Mouse (Mus musculus) thymus, postnatal 14 days (tissue): ENCODE results near the gene Tubgcp2.
A peak's percentile ranks its signal among the peaks of the same experiment; 100 is the strongest.

Experiments
- DNase-seq: peaks from one replicate; pipeline ENCODE4 v3.0.0; 2021

The Tubgcp2 gene

DNA sequence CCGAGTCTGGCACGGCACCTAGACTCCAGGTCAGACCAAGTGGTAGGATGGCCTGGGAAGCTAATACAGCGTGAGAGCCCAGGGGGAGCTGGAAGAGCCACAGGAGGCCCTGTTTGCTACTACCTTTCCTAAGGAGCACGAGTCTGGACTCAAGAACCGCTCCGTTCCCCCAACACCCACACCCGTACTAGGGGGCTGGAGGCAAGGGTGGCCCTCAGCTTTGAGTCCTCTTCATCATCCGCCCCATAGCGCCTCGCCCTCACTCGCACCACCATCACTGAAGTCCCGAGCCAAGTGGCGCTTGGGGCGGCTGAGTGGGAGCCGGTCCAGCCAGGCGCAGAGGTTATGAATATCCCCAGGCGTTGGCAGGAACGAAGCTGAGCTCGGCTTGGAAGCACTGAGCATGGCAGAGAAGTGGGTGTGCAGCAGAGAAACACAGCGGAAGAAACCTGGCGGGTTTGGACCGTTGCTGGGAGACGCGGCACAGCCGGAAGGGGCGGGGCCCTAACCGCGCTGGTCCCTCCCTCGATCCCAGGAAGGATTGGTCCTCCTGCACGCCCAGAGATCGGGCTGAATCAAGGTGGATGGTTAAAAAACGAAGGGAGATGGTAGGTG lies 58.1 kb downstream of the Tubgcp2 start, which contains the start of gene 6430531B16Rik:
Gene 6430531B16Rik, minus strand, starts transcription at position 478 of the 615 bp plus-strand sequence.
- DNase-seq, result peak; percentile 83

DNA sequence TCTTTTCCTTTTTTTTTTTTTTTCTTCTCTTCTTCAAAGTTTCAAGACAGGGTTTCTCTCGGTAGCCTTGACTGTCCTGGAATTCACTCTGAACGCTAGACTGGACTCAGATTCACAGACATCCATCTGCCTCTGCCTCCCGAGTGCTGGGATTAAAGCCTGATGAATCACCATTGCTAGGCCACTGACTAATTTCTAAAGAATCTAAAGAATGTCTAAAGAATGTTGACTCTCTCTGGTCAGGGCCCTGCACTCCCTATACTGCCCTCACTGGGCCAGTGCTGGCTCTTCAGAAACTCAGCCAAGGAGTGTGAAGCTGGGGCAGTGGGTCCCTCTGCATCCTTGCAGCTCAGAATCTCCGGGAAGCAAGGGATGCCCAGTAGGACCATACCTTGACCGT lies 61.0 kb downstream of the Tubgcp2 start:
- DNase-seq, result no peak

DNA sequence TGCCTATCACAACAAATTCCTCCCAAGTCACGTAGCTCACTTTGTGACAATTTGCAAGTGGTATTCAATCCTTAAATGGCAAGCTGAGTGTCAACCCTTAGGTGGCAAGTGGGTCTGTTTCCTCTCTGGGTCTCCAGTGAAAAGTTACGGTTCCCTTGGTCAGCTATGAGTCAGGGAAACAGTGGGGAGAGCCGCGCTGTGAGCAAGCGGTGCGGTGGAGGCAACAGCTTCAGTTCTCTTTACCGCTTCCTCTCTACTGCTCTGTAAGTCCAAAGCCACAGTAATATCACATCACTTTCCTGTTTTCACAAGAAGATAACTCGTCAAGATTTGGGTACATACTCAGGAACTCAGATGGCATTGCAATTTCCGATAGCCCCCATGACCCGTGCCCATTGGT lies 62.2 kb downstream of the Tubgcp2 start:
- DNase-seq, result no peak

DNA sequence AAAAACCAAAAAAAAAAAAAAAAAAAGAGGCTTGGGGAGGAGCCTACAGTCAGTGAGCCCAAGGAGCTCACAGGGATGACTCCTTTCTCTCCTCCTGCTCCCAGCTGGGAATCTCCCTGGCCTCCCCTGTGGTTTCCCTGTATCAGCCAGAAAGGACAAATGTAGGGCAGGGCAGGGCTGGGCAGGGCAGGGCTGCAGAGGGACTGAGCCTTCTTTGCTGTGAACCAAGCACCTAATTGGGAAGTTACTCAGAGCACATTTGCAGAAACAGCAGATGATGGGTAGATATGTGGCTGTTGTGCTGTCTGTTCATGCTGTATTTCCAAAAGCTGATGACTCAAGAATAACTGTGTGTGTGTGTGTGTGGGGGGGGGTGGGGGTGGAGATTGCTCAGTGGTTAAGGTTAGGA lies 63.5 kb downstream of the Tubgcp2 start:
- no peak for DNase-seq

DNA sequence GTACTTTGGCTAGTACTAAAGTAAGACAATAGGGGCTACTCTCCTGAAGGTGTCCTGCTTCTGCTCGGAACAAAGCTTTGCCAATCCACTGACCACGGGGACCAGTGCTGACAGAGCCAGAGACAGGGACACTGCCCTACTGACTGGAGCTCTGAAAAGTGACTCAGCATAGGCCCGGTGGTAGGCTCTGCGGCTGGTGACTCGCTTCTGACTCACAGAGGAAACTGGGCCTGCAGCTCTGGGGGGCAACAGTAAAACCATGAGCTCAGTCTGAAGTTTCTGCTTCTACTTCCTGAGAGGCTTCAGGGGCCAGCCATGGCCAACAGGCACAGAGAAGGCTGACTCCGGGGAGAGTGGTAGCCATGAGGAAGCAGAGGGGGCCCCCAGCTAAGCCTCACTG lies 65.0 kb downstream of the Tubgcp2 start:
- no peak for DNase-seq

DNA sequence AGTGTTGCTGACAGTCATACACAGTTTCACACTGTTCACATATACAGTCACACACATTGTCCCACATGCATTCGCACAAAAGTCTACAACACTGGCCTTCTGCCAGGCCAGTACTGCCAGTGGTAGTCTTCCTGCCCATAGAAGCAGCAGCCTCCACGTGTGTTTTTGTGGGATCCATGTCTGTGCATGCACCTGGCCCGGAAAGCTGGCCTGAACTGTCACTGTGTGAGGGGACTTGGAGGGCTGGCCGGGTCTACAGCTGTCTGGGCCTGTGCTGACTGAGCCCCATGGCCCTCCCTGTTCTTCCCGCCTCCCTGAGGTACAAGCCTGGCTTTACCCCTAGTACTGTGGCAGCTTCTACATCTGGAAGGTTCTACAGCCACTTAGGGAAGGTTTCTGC lies 65.5 kb downstream of the Tubgcp2 start:
- no peak for DNase-seq

DNA sequence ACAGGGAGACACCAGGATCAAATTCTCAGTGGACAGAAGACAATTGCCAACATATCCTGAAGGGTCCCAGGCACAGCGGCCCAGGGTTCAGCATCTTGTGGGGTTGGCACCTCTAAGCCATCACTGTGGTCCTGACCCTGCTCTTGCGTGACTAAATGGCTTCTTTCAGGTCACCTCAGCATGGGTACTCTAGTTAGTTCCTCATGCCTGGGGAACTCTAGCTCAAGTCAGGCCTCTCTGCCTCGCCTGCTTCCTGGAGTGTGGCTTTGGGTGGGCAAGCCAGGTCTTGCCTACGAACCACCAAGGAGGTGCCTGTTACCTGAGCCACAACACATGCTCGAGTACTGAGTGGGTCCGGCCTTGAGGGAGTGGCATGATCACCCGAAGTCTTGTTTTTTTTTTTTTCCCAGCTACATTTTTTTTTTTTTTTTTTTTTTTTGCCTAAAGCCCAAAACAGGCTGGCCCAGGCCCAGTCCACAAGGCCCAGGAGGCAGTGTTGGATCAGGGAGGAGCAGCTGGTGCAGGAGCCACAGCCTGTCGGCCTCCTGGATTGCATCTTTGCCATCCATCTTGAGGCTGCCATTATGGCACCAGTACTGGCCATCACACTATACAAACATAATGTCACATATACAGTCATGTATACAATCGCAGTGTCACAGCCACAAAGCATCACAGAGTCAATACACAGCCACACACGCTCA lies 66.1 kb downstream of the Tubgcp2 start:
- DNase-seq, result no peak

DNA sequence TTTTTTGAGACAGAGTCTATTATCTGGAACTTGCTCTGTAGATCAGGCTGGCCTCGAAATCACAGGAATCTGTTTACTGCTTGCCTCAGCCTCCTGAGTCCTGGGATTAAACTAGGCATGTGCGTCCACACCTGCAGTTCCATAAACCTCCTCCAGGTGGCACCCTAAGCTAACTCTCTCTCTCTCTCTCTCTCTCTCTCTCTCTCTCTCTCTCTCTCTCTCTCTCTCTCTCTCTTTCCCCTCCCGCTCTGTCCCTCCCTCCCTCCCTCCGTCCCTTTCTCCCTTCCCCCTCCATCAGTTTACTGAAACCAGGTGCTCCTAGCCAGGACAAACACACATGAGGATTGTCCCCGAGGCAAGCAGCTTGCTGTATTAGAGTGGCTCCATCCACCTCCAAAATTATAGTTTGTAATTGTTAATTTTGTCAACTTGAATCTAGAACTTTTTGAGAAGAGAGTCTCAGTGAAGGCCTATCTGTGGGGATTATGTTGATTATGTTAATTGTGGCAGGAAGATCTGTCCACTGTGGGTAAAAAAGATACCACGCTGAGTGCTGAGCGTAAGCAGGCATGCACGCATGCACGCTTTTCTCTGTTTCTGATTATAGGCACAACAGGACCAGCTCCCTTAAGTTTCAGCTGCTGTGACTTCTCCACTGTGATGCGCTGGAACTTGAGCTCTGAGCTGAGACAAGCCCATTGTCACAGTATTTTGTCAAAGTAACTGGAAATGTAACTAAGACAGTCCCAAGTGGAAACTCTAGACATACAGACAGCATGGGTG lies 66.9 kb downstream of the Tubgcp2 start:
- peak; percentile 80 for DNase-seq

DNA sequence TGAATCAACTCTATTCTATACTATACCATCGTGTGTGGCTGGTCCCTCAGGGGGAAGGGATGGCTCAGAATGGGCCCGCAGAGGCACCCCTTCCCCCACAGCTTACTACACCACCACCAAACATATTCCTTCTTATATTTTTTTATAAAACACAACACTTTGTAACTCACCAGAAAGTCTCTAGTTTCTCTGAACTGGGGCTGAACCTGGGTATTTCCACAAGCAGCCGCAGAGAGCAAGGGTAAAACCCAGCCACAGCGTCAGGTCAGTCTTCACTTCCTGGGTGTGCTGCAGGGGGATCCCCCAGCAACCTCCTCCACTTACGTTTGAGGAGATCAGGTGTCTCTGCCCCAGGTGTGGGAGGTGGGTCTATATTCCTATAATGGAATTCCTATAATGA lies 68.0 kb downstream of the Tubgcp2 start:
- no peak for DNase-seq

DNA sequence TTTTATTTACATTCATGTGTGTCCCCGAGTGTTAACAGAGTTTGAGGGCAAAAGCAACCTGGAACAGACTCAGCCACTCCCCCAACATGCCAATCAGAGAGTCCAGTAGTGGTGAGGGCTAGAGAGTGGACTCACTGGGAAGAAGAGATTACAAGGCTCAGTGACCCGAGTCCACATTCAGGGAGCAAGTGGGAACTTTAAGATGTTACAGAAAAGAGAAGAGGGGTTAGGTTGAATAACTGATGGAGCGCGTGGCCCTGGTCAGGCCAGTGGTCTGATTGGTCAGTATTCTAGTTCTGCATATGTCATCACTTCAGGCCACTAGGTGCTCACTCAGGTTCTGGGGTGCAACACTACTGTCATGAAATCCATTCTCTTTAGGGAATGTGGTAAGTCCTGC lies 69.3 kb downstream of the Tubgcp2 start:
- no peak for DNase-seq

DNA sequence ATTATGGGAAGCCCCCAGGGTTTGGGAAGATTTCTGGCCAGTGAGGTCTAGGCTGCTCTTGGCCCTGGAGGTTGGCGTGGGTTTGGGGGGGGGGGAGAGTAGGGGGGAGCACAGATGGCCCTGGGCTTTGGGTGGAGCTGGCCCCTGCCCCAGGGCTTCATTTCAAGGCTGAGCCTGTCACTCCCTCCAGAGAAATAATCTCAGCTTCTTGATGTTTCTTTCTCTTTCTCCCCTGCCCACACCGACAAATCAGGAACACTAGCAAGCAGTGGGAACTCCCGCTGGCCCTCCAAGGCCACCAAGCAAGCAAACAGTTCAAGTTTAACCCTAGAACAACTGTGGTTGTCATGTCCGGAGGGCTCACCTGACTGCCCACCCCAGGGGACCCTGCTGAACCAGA lies 72.7 kb downstream of the Tubgcp2 start:
- DNase-seq, result no peak

DNA sequence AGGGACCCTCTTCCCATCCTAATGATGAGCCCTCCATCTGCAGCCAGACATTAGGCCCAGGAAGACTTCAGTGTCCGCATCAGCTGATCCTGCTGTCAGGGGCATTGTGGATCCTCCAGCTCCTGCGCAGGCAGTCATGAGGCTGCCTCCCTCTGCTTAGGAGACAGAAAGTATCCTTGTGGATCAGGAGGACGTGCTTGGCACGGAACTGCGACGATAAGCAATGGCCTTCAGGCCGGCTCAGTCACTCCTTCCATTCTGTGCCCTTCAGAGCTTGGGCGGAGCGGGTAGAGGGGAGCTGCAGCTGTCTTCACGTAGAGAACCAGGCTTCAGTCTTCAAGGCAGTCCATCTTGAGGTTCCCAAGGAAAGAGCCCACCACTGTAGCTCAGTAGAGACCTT lies 75.3 kb downstream of the Tubgcp2 start:
- DNase-seq, result no peak

DNA sequence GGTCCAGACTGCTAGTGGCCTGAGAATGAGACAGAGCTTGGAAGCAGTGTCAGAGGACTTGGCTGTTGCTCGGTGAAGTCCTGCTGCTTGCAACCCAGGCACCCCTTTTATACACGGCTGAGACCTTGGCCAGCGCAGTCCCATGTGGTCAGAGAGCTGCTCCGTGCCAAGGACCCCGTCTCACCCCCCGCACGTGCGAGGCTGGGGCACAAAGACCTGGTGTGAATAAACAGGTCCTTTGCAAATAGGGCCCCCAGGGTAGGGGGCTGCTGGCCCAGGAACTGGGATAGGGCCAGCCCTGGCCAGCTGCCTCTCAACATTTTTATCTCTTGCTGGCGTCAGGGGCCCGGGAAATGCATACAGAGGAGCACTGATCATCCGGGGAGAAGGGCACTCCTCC lies 78.5 kb downstream of the Tubgcp2 start:
- no peak for DNase-seq

DNA sequence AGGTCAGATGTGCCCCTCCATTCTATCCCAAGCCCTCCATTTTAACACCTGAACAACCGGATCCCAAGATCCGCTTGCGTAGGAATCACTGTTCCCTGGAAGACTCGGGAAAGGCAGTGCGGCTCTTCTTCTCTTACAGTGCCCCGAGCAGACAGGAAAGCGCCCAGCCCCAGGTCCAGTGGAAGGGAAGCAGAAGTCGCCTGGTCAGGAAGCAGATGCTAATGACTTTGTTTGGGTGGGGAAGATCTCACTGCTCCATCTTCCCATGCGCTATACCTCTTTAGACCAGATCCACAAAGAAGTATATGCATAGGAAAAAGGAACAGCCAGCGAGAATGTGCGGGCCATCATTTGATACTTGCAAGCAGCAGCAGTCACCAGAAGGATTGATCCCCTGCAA lies 79.0 kb downstream of the Tubgcp2 start:
- DNase-seq, result no peak

DNA sequence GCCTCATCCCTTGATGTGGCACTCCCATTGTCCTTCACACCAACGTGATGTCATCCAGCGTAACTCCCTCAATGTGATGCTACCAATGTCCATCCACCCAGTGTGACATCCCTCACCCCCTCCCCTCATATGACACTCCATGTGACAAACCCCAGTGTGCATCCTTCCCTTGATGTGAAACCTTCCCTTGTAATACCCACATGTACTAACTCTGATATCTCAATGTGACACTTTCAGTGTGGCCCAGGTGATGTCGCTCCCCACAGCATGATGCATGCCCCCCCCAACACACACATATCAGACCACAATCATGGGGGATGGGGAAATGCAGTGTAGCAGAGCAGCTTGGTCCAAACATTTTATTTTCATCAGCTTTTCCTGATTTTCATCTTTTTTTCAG lies 79.8 kb downstream of the Tubgcp2 start:
- DNase-seq, result no peak

DNA sequence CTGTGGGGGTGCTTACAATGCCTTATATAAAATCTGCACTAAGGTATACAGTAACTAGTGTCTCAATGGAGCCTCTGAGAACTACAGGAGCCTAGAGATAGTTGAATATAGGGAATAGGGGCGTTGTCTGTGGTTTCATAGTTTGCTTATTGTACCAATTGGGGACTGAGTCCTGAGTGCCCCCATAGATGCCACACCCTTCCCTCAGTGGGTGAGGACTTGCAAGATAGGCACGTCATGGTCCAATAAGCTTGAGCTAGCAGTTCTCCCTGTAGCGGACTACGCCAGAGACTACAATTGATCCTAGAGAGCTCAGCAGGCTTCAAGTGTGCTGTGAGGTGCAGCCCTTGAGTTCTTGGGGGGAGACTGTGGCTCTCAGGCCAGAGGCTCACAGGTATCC lies 81.0 kb downstream of the Tubgcp2 start:
- DNase-seq, result no peak

DNA sequence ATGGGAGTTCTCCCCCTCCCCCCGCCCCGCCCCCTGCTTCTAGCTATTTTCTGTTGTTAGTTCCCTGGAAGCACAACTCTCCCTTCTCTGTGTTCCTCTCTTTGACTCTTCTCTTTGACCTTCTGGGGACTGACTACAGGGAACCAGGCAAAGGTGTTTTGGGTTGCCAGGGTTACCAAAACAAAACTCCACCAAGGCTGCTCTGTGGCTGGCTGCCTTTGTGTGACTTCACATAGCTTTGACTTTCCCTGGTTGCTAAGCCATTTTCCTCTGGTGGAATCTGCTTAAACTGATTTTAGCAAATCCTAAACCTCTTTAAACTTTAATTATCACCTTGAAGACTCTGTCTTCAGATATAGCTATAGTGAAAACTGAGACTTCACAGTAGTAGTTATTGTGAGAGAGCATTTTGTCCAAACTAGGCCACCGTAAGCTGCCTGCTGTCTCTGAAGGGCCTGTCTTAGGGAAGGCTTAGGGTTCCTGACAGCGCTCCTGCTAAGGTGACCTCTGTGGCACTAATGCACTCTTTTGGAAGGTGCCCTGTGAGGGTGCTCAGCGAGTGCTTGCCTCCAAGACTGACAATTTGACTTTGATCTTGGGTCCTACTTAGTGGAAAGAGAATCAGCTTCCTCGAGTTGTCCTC lies 84.4 kb downstream of the Tubgcp2 start:
- no peak for DNase-seq

DNA sequence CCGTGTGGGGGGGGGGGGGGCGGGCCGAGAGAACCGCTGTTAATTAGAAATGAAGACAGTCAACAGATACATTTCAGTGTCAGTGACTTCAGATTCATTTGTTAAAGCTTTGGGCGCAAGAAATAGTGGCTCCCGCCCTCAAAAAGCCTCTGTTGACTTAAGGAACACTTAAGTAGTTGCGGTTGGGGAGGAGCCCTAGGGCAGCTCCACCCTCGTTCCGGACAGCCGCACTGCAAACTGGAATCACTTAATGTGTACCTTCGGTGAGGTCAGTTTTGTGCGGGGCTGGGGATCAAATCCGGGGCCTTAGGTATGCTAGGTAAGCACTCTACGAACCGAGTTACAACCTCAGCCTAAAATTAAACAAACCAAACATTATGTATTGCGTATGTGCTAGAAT lies 85.4 kb downstream of the Tubgcp2 start:
- DNase-seq, result peak; percentile 10

DNA sequence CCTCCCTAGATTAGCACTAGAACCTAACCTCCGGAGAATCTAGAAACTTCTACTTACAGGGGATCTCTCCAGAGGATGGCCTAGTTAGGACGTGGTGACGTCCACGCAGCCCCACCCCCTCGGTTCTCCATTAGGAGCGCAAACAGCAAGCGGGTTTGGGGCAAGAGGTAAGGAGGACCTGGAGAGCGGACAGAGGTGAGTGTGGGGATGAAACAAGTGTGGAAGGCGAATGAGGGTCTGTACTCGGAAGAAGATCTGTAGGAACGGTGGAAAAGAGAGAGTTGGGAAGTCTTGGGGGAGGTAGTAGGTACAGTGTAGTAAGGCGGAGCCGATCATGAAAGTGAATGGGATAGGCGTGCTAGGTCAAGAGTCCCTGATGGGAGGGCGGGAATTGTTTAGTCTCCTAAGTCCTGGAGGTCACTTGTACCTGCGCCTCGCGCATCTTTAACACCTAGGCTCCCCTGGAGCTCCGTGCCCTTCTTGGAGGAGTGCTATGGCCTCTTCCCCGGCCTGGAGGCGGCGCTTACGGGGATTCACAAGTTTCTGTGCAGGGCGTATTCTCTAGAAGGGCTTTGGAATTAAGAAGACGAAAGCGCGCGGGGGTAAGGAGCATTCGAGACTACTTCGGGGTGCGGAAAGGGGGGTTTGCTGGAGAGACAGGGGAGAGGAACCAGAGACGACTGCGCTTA lies 86.0 kb downstream of the Tubgcp2 start:
- DNase-seq, result peak; percentile 42

DNA sequence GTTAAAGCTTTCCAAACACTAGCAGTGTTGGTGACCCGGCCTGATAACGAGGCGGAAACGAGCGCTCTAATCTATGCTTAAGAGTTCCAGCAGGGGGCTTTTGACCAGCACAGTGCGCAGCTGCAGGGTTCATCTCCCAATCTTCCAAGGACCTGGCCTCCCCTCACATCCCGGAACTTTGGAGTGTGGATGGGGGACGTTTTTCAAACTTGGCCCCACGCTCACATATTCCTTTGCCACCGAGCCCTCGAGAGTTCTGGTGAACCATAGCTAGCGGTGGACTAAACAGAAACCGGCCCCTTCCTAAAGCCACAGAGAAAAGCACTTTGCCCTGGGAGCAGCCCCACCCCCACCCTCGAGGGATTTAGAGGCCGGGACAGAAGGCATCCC lies 86.6 kb downstream of the Tubgcp2 start:
- peak; percentile 39 for DNase-seq

DNA sequence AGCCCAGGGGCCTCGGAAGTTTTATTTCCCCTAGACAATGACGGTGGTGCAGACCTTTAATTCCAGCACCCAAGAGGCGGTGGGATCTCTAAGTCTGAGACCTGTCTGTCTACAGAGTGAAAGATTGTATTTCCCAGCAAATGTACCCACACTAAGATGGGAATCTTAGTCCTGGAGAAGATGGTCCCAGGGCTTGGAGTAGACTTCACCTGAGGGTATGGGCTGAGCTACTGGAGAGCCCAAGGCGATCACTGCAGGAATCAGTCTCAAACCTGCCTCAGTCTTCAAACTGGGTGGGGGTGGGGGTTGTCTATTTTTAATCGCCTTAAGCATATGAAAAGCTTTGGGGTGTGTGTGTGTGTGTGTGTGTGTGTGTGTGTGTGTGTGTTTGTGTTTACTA lies 90.4 kb downstream of the Tubgcp2 start:
- DNase-seq, result no peak
